Mouse (Mus musculus): Measurements from ENCODE around the gene Olfr1015. TPM values are rescaled to one million over a fixed set of nuclear protein-coding genes. Genes with fewer than 3 reads are reported as not detected.

Olfr1015 gene
- not detected for polyA plus RNA-seq (2012; fragmentation: generic; extraction: Trizol)

GRCm38 (mm10) chr2:85781717-85782116 is at the start of gene Olfr1015:
Gene Olfr1015, plus strand, starts transcription at chr2:85782017.
- no peak within 1 kb of the TSS for H3K4me2 ChIP-seq (ENCODE audit: low read depth)
- H3K27me3 ChIP-seq (ENCODE audit: control insufficient read depth, insufficient read depth, insufficient read length), result no peaks in the 10 kb centered on the region
- no peaks in the 10 kb centered on the region for H3K36me3 ChIP-seq (ENCODE audit: control insufficient read depth, insufficient read depth)
- no peak within 1 kb of the TSS for H3ac ChIP-seq (ENCODE audit: control insufficient read depth, insufficient read length)
- H3K79me2 ChIP-seq (ENCODE audit: control insufficient read depth, insufficient read depth), result no peaks in the 10 kb centered on the region
- H3K4me3 ChIP-seq, result no peak within 1 kb of the TSS
- TF ChIP-seq REST (IDR thresholded peaks at IDR 0.05; ENCODE audit: insufficient read depth, insufficient read length) (no peak), MYOD1 (IDR thresholded peaks at IDR 0.05; ENCODE audit: control insufficient read depth in 1 of 3, insufficient read length in 2 of 3, low read depth in 2 of 3) (no peak)

- H3K79me2 ChIP-seq (ENCODE audit: control insufficient read depth, insufficient read depth), result no peaks in the 10 kb centered on the region
- H3K4me2 ChIP-seq (ENCODE audit: low read depth), result no peak overlapping the region
- H3K4me3 ChIP-seq, result no peak overlapping the region
- TF ChIP-seq MAX (IDR thresholded peaks at IDR 0.05; ENCODE audit: low read depth), result no peak
- no peak for TF ChIP-seq SRF (IDR thresholded peaks at IDR 0.05; ENCODE audit: control insufficient read depth, insufficient read length, low read depth)
- no peak for TF ChIP-seq REST (IDR thresholded peaks at IDR 0.05; ENCODE audit: insufficient read depth, insufficient read length)
- no peak for TF ChIP-seq CEBPB (IDR thresholded peaks at IDR 0.05; ENCODE audit: insufficient read depth, poor library complexity, severe bottlenecking)
- TF ChIP-seq MYOD1 (IDR thresholded peaks at IDR 0.05; ENCODE audit: control insufficient read depth in 1 of 3, insufficient read length in 2 of 3, low read depth in 2 of 3), result no peak
- no peak for TF ChIP-seq TCF12 (IDR thresholded peaks at IDR 0.05; ENCODE audit: insufficient read depth, poor library complexity, severe bottlenecking)
- TF ChIP-seq POLR2AphosphoS2 (IDR thresholded peaks at IDR 0.05; ENCODE audit: insufficient read length, low read depth), result no peak
- no peak for TF ChIP-seq POLR2A (IDR thresholded peaks at IDR 0.05; ENCODE audit: insufficient read length, low read depth)
- no peak for TF ChIP-seq E2F4 (IDR thresholded peaks at IDR 0.05; ENCODE audit: insufficient read depth)
- TF ChIP-seq TCF3 (IDR thresholded peaks at IDR 0.05; ENCODE audit: insufficient read length, low read depth), result no peak
- TF ChIP-seq MYOG (IDR thresholded peaks at IDR 0.05; ENCODE audit: control insufficient read depth in 1 of 3, insufficient read depth in 1 of 3, insufficient read length in 2 of 3, low read depth in 2 of 3), result no peak
- no peak overlapping the region for H3ac ChIP-seq (ENCODE audit: control insufficient read depth, insufficient read length)
- H3K36me3 ChIP-seq (ENCODE audit: control insufficient read depth, insufficient read depth), result no peaks in the 10 kb centered on the region
- no peaks in the 10 kb centered on the region for H3K27me3 ChIP-seq (ENCODE audit: control insufficient read depth, insufficient read depth, insufficient read length)
These were observed 28.0 kb upstream of the Olfr1015 start for GRCm38 (mm10) chr2:85753822-85754221.

GRCm38 (mm10) chr2:85762666-85763065 is 19.2 kb upstream of the Olfr1015 start, which contains the start of gene Olfr1012:
Gene Olfr1012, minus strand, starts transcription at chr2:85762766.
- no peak within 1 kb of the TSS for H3K4me3 ChIP-seq
- no peaks in the 10 kb centered on the region for H3K27me3 ChIP-seq (ENCODE audit: control insufficient read depth, insufficient read depth, insufficient read length)
- no peak for TF ChIP-seq TCF12 (IDR thresholded peaks at IDR 0.05; ENCODE audit: insufficient read depth, poor library complexity, severe bottlenecking)
- TF ChIP-seq POLR2A (IDR thresholded peaks at IDR 0.05; ENCODE audit: insufficient read length, low read depth), result no peak
- no peak for TF ChIP-seq CEBPB (IDR thresholded peaks at IDR 0.05; ENCODE audit: insufficient read depth, poor library complexity, severe bottlenecking)
- TF ChIP-seq MYOD1 (IDR thresholded peaks at IDR 0.05; ENCODE audit: control insufficient read depth in 1 of 3, insufficient read length in 2 of 3, low read depth in 2 of 3), result no peak
- TF ChIP-seq E2F4 (IDR thresholded peaks at IDR 0.05; ENCODE audit: insufficient read depth), result no peak
- no peak for TF ChIP-seq MYOG (IDR thresholded peaks at IDR 0.05; ENCODE audit: control insufficient read depth in 1 of 3, insufficient read depth in 1 of 3, insufficient read length in 2 of 3, low read depth in 2 of 3)
- no peak for TF ChIP-seq REST (IDR thresholded peaks at IDR 0.05; ENCODE audit: insufficient read depth, insufficient read length)
- no peak for TF ChIP-seq MAX (IDR thresholded peaks at IDR 0.05; ENCODE audit: low read depth)
- no peak for TF ChIP-seq SRF (IDR thresholded peaks at IDR 0.05; ENCODE audit: control insufficient read depth, insufficient read length, low read depth)
- TF ChIP-seq USF1 (IDR thresholded peaks at IDR 0.05; ENCODE audit: low read depth), result no peak
- TF ChIP-seq POLR2AphosphoS2 (IDR thresholded peaks at IDR 0.05; ENCODE audit: insufficient read length, low read depth), result no peak
- TF ChIP-seq TCF3 (IDR thresholded peaks at IDR 0.05; ENCODE audit: insufficient read length, low read depth), result no peak
- no peak within 1 kb of the TSS for H3K4me2 ChIP-seq (ENCODE audit: low read depth)
- H3K36me3 ChIP-seq (ENCODE audit: control insufficient read depth, insufficient read depth), result no peaks in the 10 kb centered on the region
- no peak within 1 kb of the TSS for H3ac ChIP-seq (ENCODE audit: control insufficient read depth, insufficient read length)
- no peaks in the 10 kb centered on the region for H3K79me2 ChIP-seq (ENCODE audit: control insufficient read depth, insufficient read depth)

- no peak for TF ChIP-seq MYOG (IDR thresholded peaks at IDR 0.05; ENCODE audit: control insufficient read depth in 1 of 3, insufficient read depth in 1 of 3, insufficient read length in 2 of 3, low read depth in 2 of 3)
- no peak for TF ChIP-seq POLR2A (IDR thresholded peaks at IDR 0.05; ENCODE audit: insufficient read length, low read depth)
- TF ChIP-seq USF1 (IDR thresholded peaks at IDR 0.05; ENCODE audit: low read depth), result no peak
- TF ChIP-seq MAX (IDR thresholded peaks at IDR 0.05; ENCODE audit: low read depth), result no peak
- TF ChIP-seq CEBPB (IDR thresholded peaks at IDR 0.05; ENCODE audit: insufficient read depth, poor library complexity, severe bottlenecking), result no peak
- no peak for TF ChIP-seq TCF3 (IDR thresholded peaks at IDR 0.05; ENCODE audit: insufficient read length, low read depth)
- no peak for TF ChIP-seq REST (IDR thresholded peaks at IDR 0.05; ENCODE audit: insufficient read depth, insufficient read length)
- TF ChIP-seq SRF (IDR thresholded peaks at IDR 0.05; ENCODE audit: control insufficient read depth, insufficient read length, low read depth), result no peak
- no peak for TF ChIP-seq E2F4 (IDR thresholded peaks at IDR 0.05; ENCODE audit: insufficient read depth)
- no peak for TF ChIP-seq TCF12 (IDR thresholded peaks at IDR 0.05; ENCODE audit: insufficient read depth, poor library complexity, severe bottlenecking)
- Histone ChIP-seq H3K4me3 (no peak within 1 kb of the TSS), H3K4me2 (ENCODE audit: low read depth) (no peak within 1 kb of the TSS), H3ac (ENCODE audit: control insufficient read depth, insufficient read length) (no peak within 1 kb of the TSS), H3K79me2 (ENCODE audit: control insufficient read depth, insufficient read depth) (no peaks in the 10 kb centered on the region), H3K36me3 (ENCODE audit: control insufficient read depth, insufficient read depth) (no peaks in the 10 kb centered on the region), H3K27me3 (ENCODE audit: control insufficient read depth, insufficient read depth, insufficient read length) (no peaks in the 10 kb centered on the region)
These were observed 15.0 kb upstream of the Olfr1015 start, which contains the start of gene Olfr1013 for GRCm38 (mm10) chr2:85766798-85767197. Gene Olfr1013, plus strand, starts transcription at chr2:85767098.

- no peaks in the 10 kb centered on the region for H3K79me2 ChIP-seq (ENCODE audit: control insufficient read depth, insufficient read depth)
- H3K36me3 ChIP-seq (ENCODE audit: control insufficient read depth, insufficient read depth), result no peaks in the 10 kb centered on the region
- TF ChIP-seq USF1 (IDR thresholded peaks at IDR 0.05; ENCODE audit: low read depth) (no peak), TCF3 (IDR thresholded peaks at IDR 0.05; ENCODE audit: insufficient read length, low read depth) (no peak), POLR2AphosphoS2 (IDR thresholded peaks at IDR 0.05; ENCODE audit: insufficient read length, low read depth) (no peak), CEBPB (IDR thresholded peaks at IDR 0.05; ENCODE audit: insufficient read depth, poor library complexity, severe bottlenecking) (no peak), SRF (IDR thresholded peaks at IDR 0.05; ENCODE audit: control insufficient read depth, insufficient read length, low read depth) (no peak), REST (IDR thresholded peaks at IDR 0.05; ENCODE audit: insufficient read depth, insufficient read length) (no peak), MYOG (IDR thresholded peaks at IDR 0.05; ENCODE audit: control insufficient read depth in 1 of 3, insufficient read depth in 1 of 3, insufficient read length in 2 of 3, low read depth in 2 of 3) (no peak), E2F4 (IDR thresholded peaks at IDR 0.05; ENCODE audit: insufficient read depth) (no peak), MAX (IDR thresholded peaks at IDR 0.05; ENCODE audit: low read depth) (no peak), MYOD1 (IDR thresholded peaks at IDR 0.05; ENCODE audit: control insufficient read depth in 1 of 3, insufficient read length in 2 of 3, low read depth in 2 of 3) (no peak), TCF12 (IDR thresholded peaks at IDR 0.05; ENCODE audit: insufficient read depth, poor library complexity, severe bottlenecking) (no peak)
- no peak within 1 kb of the TSS for H3ac ChIP-seq (ENCODE audit: control insufficient read depth, insufficient read length)
- H3K4me3 ChIP-seq, result no peak within 1 kb of the TSS
- no peaks in the 10 kb centered on the region for H3K27me3 ChIP-seq (ENCODE audit: control insufficient read depth, insufficient read depth, insufficient read length)
- H3K4me2 ChIP-seq (ENCODE audit: low read depth), result no peak within 1 kb of the TSS
These were observed 9.4 kb upstream of the Olfr1015 start, which contains the start of gene Olfr1014 for GRCm38 (mm10) chr2:85772413-85772812. Gene Olfr1014, plus strand, starts transcription at chr2:85772713.
